Mouse (Mus musculus) kidney, postnatal 4 days (tissue): ENCODE data around the gene Fgf12.

Experiments
- DNase-seq, 2 experiments: peaks; one replicate each; pipeline ENCODE4 v3.0.0; 2021; ENCODE audit warnings: mixed read lengths in 2 of 2

The Fgf12 gene

GRCm38 (mm10) chr16:28752638-28753118 is at the start of gene Fgf12:
TSS of gene Fgf12 (minus strand) at chr16:28753068.
- DNase-seq, result peak; percentile 5 to 18

GRCm38 (mm10) chr16:28793115-28793514 is 40.2 kb upstream of the Fgf12 start:
- DNase-seq, result peak; percentile 53 to 55

- DNase-seq, result no peak
Observed at GRCm38 (mm10) chr16:28770276-28770675, 17.4 kb upstream of the Fgf12 start.

DNA sequence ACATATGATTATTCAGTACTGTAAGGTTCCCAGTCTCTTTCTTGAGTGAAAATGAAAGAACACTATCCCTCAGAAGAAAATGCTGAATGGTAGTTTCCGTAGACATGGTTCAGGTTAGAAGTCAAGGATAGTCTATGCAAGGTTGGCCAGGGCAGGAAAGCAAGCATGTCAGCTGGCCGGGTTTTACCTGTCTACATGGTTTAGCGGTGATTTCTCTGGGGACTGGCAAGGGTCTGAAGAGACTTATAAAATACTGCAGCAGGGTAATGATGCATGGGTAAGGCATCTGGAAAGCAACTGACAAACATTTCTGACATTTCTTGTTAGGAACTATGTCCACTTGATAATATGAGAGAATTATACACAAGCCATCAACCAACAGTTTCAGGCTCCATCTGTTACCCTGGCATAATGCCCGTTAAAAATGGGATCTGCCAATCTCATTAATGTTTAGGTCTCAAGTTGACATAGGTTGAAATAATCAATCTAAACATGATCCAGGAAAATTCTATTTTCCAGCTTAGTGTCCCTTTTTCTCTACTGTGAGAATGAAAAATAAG is 8.6 kb upstream of the Fgf12 start:
- DNase-seq, result no peak

- peak; percentile 85 to 89 for DNase-seq
Observed at GRCm38 (mm10) chr16:28753124-28753917, 453 bp upstream of the Fgf12 start.

GRCm38 (mm10) chr16:28734461-28734860 is 18.4 kb downstream of the Fgf12 start:
- DNase-seq, result no peak

- no peak for DNase-seq
Observed at GRCm38 (mm10) chr16:28726792-28727191, 26.1 kb downstream of the Fgf12 start.

DNA sequence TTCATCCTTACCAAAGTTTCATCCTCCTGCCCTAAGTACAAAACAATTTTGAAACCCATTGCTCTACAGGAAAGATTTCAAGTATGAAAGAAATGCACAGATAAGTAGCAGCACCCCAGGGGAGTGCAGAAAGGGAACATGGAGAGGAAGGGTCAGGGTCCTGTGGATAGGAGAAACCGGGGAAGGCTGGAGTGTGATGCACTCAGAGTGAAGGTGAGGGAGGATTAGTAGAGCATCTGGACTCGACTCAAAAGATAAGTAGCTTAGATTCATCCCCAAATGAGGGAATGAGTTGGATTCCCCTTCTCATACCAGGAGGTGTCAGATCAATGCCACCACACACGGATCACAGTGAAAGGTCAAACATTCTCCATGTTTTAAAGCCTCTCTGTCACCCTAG is 46.2 kb downstream of the Fgf12 start:
- DNase-seq, result no peak

GRCm38 (mm10) chr16:28700346-28700745 is 52.5 kb downstream of the Fgf12 start:
- no peak for DNase-seq

DNA sequence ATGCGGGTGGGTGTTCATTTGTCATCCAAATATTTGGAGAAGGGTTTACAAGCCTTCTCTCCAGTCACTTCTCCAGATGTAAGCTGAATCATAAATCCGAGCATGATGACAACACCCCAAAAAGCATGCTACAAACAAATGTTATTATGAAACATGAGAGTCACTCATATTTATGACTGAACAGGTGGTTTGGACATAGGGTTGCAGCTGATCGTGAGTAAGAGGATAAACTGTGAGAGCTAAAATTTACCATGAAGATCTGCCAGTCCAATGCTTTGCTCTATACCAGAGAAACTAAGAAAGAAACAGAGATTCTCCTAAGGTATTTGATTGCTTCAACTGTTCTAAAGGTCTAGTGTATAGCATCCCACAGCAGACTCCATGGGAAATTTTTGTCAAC is 56.0 kb downstream of the Fgf12 start:
- no peak for DNase-seq

GRCm38 (mm10) chr16:28694113-28694899 is 58.6 kb downstream of the Fgf12 start:
- DNase-seq, result peak; percentile 2 to 9

- peak in 1 of 2 experiments; percentile 6 for DNase-seq
Observed at GRCm38 (mm10) chr16:28688861-28689385, 63.9 kb downstream of the Fgf12 start.

- no peak for DNase-seq
Observed at GRCm38 (mm10) chr16:28681625-28682024, 71.2 kb downstream of the Fgf12 start.

- DNase-seq, result no peak
Observed at GRCm38 (mm10) chr16:28668815-28669347, 84.0 kb downstream of the Fgf12 start.

GRCm38 (mm10) chr16:28652640-28653039 is 100.2 kb downstream of the Fgf12 start:
- DNase-seq, result no peak

DNA sequence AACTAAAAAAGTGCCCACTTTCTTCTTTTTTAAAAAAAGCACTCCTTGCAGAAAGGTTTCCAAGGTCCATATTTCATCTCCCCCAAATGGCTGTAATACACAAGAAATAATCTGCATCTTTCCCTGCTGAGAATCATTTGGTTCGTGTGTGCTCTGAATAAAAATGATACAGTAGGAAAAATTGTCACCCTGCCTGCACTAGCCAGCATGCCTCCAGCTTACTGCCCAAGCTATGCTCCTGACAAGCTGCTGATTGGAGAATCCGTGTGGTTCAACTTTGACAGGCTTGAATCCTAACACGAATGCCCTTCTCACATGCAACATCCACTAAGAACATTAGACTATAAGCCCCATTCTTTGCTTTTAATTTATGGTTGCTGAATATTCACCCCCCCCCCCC is 102.3 kb downstream of the Fgf12 start:
- DNase-seq, result no peak

DNA sequence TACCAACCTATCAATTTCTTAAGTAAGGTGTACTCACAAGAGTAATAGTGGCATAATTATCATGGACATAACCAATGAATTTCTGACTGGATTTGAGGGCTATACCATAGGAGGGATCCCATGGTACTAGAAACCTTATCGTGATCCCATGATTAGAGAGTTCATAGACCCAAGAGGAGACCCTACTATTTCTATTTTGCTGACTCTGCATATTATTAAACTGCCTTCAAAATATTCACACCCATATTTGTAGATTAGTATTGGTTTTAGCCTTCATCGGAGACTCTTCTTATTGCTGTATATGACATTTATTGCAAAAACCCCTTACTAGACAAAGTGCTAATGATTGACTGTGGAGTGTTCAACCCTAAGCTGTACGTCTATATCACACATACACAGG is 107.8 kb downstream of the Fgf12 start:
- DNase-seq, result no peak

- DNase-seq, result no peak
Observed at GRCm38 (mm10) chr16:28631721-28632120, 121.1 kb downstream of the Fgf12 start.

DNA sequence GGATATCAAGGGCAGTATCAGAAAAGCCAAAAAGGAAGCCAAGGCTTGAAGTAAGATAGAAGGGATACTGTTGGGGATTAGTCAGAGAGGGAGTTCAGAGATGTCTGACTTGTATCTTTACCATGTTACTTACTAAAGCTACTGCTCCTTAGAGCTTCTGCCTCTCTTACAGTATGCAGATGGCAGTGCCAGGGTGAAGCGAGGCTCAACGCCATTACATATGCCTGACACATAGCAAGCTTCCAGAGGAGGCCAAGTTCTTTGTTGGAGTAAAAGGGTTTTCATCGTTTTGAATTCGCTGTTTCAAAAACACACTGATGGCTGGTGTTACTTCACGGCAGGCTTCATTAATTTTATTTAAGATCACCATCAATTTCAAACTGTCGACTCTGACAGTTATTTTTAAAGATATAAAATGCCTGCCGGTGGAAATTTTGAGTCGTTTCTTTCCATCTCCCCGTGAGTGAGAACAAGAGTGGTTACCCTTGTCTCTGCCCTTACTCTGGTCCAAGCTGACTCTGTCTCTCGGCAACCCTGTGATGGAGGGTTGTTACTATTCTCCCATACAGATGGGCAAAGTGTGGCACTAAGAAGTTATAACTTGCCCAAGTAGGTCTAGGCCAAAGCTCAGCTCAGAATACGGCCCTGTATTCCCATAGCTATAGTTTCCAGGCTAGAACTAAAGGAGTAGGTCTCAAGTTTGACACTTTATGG is 121.9 kb downstream of the Fgf12 start:
- no peak for DNase-seq

GRCm38 (mm10) chr16:28626259-28626658 is 126.6 kb downstream of the Fgf12 start:
- DNase-seq, result no peak

- no peak for DNase-seq
Observed at GRCm38 (mm10) chr16:28625689-28626088, 127.2 kb downstream of the Fgf12 start.

DNA sequence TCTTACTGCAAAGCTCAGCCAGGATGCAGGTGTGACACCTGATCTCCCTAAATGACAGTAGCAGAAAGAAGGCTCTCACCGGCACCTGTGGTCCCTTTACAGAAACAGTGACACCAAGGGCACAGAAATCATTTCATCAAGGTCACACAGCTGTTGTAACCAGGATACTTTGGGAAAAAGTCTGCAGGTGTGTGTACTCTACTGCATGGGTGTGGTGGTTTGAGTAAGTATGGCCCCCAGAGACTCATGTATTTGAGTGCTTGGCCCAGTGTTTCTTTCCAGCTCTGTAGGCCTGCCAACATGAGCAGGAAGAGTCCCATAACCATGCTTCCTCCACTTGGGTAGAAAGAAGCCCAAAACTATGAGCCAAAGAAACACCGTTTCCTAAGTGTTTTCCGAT is 138.5 kb downstream of the Fgf12 start:
- no peak for DNase-seq
